Mouse (Mus musculus) neural tube, embryonic 10.5 days (tissue): Measurements from ENCODE around the gene Cyp1b1.

Experiments
- DNase-seq: peaks from one replicate; pipeline ENCODE4 v3.0.0-alpha.2; 2017; ENCODE audit warnings: low spot score; ENCODE audit errors: extremely low spot score

Cyp1b1 gene

GRCm38 (mm10) chr17:79713643-79714367, 1.1 kb downstream of the Cyp1b1 start:
- peak; percentile 75 for DNase-seq

GRCm38 (mm10) chr17:79713276-79713642, 1.6 kb downstream of the Cyp1b1 start:
- peak; percentile 73 for DNase-seq

DNA sequence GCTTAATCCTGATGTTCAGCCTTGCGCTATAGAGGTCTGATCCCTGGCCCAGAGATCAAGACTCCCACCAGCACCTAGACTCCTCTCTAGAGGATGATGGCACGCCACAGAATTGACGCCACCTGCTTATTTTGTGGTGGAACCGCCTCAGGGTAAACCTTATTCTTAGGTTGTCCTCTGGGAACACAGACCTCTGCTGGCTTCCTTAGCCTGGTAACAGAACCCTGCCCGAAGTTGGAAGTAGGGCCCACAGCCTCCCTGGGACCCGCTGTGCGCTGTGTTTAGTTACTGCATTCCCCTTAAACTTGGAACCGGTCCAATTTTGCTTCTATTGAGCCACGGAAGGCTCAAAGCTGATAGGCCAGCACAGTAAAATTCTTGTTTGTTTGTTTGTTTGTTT, 2.3 kb downstream of the Cyp1b1 start:
- DNase-seq, result peak; percentile 56

DNA sequence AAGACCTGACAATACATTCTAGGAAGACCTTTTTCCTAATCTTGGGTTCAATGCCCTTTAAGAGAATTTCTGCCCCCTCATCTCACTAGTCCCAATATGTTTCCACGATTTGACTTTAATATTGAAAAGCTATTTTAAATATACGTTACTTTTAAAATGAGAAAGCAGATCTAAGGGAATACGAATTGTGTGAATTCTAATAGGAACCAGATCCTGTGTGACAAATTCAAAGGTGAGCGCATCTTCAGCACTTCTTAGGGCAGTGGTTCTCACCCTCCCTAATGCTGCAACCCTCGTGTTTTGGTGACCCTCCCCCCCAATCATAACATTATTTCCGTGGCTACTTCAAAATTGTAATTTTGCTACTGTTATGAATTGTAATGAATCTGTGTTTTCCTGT, 2.9 kb downstream of the Cyp1b1 start:
- no peak for DNase-seq

DNA sequence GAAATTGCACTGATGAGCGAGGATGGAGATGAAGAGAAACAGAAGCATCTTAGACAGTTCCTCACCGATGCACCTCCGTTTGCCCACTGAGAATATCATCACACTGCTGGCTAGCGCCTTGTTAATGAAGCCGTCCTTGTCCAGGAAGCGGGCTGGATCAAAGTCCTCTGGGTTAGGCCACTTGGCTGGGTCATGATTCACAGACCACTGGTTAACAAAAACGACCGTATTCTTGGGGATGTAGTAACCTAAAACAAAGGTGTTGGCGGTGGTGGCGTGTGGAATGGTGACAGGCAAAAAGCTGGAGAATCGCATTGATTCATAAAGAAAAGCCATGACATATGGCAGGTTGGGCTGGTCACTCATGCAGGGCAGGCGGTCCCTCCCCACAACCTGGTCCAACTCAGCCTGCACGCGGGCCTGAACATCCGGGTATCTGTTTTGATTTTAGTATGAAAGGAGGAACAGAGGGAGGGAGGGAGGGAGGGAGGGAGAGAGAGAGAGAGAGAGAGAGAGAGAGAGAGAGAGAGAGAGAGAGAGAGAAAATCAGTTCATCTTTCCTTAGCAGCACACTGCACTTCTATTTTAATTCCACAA, 4.5 kb downstream of the Cyp1b1 start:
- peak; percentile 38 for DNase-seq

- DNase-seq, result no peak
Measured at GRCm38 (mm10) chr17:79709718-79710117, 5.1 kb downstream of the Cyp1b1 start.

GRCm38 (mm10) chr17:79708168-79708567, 6.7 kb downstream of the Cyp1b1 start:
- DNase-seq, result no peak

DNA sequence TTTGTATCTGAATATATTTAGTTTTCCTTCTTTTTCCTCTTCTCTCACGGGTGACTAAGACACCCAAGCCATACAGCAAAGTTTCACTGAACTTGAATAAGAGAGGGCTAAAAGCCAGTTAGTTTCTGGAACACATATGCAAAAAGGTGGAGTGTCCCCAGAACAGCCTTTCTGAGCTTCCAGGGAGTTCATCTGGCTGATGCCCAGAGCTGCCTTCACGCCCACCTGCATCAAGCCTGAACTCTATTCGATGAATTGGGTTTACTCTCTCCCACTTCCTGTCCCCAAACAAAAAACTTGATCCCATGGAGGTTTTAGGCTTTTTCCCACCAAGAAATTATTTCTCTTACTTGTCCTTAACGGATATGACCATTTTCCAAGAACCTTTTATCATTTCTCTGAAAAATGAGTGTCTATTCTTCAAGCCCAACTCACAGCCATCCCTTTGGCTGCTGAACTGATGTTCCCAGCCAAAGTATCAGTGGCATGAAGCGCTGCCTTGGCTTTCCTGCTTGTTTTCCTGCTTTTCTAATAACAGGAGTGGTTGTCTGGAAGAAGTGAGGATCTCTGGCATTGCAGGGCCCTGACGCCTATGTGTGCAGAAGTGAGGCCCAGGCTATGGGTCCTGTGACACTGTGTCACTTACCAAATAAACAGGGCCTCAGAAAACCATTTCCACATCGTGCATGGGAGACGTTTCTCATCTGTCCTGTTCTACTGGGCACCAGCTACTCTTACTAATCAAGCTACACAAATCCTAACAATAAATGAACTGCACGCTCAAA, 9.0 kb downstream of the Cyp1b1 start:
- no peak for DNase-seq

- no peak for DNase-seq
Measured at GRCm38 (mm10) chr17:79700871-79701270, 14.0 kb downstream of the Cyp1b1 start.

GRCm38 (mm10) chr17:79699197-79699596, 15.7 kb downstream of the Cyp1b1 start:
- no peak for DNase-seq

- no peak for DNase-seq
Measured at GRCm38 (mm10) chr17:79695541-79695940, 19.3 kb downstream of the Cyp1b1 start.

DNA sequence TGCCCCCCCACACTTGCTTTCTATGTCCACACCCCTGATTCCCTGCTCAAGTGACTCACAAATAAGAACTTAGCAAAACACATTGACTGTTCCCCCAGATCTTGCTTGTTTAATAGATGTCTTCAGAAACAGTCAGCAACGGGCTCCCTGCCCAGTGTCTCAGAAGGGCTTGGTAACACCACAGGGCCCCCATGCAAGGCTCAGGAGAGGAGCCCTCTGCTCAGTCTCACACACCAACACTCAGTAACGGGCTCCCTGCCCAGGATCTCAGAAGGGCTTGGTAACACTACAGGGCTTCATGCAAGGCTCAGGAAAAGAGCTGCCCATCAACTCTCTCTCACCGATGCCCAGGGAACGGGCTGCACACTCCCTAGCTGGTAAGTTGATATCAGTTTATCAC, 19.8 kb downstream of the Cyp1b1 start:
- DNase-seq, result peak; percentile 6

- no peak for DNase-seq
Measured at GRCm38 (mm10) chr17:79670837-79671236, 44.0 kb downstream of the Cyp1b1 start.

DNA sequence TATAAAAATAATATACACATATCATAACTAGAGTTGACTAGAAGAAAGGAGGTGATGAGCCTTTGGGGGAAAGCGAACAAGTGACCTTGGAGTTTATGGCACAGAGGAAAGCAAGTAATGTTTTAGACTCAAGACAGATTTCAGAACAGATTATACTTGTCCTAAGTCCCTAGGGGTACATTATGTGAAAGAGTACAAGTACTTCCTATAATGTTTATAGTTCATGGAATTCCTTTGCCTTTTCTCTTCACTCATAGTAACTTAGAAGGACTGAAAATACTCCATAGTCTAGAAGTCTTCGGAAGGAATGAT, 50.8 kb downstream of the Cyp1b1 start:
- no peak for DNase-seq

DNA sequence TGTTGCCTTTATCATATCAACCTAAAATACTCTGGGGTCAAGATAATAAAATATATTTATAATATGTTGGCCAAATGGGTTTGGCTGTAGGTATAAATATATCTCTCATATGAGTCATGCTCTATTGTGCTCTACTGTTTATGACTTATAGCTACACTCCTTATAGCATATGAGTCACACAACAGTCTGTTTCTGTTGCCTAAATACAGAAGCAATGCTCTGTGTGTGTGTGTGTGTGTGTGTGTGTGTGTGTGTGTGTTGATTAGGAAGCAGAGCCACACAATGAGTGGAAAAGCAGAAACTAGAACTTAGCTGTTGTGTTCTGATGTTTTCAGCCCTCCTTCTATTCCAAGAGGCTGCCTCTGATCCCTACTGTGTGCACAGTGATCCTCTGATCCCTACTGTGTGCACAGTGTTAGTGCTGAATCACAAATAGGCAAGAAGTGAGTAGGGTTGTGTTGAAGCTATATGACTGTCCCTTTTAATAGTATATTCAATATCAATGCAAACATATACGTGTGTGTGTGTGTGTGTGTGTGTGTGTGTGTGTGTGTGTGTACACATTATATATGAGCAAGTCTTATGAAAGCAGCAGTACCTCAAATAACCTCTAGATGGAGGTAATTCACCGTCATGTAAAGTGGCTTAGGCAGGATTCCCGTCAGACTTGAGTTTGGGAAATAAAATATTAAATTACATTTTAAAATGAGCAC, 51.3 kb downstream of the Cyp1b1 start:
- DNase-seq, result no peak

DNA sequence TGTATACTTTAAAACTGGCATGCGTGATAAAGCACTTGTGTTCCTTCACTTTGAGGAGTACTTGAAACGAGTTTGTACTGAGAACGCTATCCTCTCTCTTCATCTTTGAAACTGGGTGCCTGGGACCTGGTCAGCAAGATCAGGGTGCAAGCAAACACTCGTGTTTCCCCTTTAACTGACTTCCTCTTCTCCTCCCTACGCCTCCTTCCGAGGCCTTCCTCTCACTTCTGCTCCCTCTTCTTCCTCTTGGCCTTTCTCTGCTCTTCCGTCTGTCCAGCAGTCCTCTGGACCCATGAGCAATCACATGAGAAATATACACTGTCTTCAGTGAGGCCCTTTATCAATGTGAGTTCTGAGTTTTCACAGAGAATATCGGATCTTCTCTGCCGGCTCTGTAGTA, 53.0 kb downstream of the Cyp1b1 start:
- DNase-seq, result no peak

GRCm38 (mm10) chr17:79661387-79661786, 53.5 kb downstream of the Cyp1b1 start:
- DNase-seq, result peak; percentile 67

DNA sequence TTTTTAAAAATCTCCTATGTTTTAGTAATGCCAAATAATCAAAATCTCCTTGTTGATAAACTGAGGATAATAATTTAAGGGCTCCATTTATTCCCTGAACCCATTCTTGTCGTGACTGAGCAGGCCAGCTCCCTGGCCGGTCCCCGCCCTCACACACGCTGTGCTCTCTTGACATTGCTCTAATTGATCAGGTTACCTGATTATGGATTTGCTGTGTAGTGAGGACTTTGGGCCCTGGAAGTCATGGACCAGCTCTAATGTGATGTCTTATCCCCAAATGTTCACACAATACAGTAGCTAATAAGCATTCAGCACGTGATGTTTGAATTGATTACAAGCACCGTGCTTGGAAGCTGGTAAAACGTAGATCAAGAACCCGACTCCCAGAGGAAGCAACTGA, 56.0 kb downstream of the Cyp1b1 start:
- DNase-seq, result no peak

DNA sequence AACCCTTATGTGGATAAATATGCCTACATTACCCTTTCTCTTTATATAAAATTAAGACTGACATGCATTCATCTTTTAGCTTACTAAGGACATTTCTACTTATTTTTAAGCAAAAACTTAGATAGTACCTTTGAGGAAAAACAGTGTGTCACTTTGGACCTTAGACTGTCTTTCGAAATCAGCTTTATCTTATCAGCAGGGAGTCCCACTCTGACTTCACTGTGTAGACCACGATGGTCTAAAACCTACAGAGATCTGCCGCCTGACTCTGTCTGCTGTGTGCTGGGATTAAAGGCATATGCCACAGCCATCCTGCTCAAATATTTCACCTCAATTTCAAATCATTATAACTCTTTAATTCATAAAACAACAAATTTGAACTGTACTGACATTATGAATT, 56.4 kb downstream of the Cyp1b1 start:
- no peak for DNase-seq

DNA sequence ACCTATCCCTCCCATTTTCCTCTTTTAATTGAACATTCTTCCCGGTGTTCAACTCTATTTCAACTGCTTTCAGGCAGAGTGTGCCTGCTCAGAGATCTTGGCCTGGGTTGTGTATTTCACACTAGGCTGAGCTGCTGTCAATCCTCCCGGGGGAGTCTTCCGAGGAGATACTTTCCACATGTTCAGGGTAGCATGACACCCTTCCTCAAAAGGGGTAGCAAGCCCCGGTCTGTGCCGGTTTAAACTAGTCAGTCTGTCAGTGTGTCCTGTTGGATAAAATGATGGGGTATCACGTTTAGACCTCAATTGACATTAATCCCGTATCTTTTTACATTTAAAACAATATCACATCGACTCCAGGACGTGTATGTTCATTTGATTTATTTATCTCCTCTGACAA, 57.1 kb downstream of the Cyp1b1 start:
- no peak for DNase-seq

DNA sequence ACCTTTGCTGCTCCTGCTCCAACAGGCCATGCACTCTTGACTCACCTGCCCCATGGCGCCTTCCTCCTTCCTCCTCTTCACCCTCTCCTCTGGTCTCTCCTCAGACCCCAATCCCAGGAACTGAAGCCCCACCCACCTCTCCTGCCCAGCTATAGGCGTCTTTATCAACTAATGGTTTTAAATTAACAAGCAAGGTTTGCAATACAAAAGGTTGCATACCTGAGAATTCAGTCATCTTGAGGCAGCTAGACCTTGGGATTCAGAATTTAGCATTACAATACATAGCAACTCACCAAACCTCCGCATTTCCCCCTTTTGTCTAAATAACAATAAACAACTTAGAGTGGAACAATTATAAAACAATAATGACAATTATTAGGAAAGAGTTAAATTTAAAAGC, 60.7 kb downstream of the Cyp1b1 start:
- DNase-seq, result no peak

GRCm38 (mm10) chr17:79653171-79653570, 61.7 kb downstream of the Cyp1b1 start:
- no peak for DNase-seq
